Mouse (Mus musculus): ENCODE data around the gene Cyfip2.

Cyfip2 gene

GRCm38 (mm10) chr11:46308271-46308974, 4.2 kb downstream of the Cyfip2 start:
- in situ Hi-C loops (cut with MboI, MseI), result loop anchor here (5.0 kb wide), 1 partner anchor 79 kb away; the partner anchor contains the start of gene Itk

DNA sequence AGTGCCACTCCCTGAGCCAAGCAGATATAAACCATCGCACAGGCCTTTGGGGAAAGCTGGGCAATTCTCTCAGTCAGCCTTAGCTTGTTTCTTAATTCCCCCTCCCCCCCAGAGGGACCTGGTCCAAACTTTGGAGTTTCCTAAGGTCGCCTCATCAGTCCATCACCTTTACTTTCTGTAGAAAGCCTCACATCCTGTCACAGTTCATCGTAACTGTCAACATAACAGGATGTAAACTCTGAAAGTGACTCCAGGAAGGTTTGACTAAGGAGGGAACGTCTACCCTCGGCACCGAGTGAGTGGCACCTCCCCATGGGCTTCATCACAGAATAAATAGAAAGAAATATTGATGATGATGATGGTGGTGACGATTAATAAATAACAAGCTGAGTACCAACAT, 4.9 kb downstream of the Cyfip2 start:
- in situ Hi-C loops (cut with MboI, MseI), result loop anchor here (5.0 kb wide), 1 partner anchor 80 kb away; the partner anchor contains the start of gene Itk

- in situ Hi-C loops (cut with MboI, MseI), result loop anchor here (5.0 kb wide), 1 partner anchor 81 kb away; the partner anchor contains the start of gene Itk
Observed at GRCm38 (mm10) chr11:46306776-46307175, 5.9 kb downstream of the Cyfip2 start.

- in situ Hi-C loops (cut with MboI, MseI), result loop anchor here (5.0 kb wide), 1 partner anchor 81 kb away; the partner anchor contains the start of gene Itk
Observed at GRCm38 (mm10) chr11:46305881-46306520, 6.7 kb downstream of the Cyfip2 start.

GRCm38 (mm10) chr11:46304864-46305710, 7.6 kb downstream of the Cyfip2 start:
- in situ Hi-C loops (cut with MboI, MseI), result loop anchor here (5.0 kb wide), 1 partner anchor 82 kb away; the partner anchor contains the start of gene Itk

DNA sequence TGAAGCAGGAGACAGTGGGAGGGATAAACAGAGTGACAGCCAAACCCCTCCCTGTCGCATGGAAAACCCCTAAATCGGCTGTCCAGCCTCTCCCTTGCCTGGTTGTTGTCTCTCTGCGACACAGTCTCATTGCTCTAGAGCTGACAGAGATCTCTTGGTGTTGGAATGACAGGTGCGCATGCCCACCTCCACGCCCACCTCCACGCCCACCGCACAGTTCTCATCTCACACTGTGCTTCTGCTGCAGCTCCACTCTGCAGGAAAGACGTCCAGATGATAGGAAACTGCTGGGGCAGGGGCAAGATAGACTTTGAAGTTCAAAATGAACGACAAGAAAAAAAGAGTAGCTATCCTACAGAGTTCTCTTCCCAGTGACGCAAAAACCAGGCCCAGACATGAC, 8.6 kb downstream of the Cyfip2 start:
- in situ Hi-C loops (cut with MboI, MseI), result no loop called here

DNA sequence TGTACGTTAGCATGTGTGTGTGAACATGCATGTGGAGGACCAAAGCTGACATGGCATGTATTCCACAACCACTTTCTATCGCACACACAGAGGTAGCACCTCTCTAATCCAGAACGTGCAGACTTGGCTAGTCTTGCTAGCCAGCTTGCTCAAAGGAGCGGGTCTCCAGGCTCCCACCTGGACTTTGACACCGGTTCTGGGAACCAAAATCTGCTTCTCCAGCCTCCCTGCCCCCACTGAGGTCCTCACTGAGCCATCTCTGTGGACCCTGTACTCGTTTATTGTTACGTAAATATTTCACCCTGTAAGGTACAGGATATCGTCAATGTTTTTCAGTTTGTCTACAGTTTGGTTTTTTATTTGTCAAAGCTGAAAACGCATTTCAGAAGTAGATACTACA, 10.2 kb downstream of the Cyfip2 start:
- in situ Hi-C loops (cut with MboI, MseI), result no loop called here

GRCm38 (mm10) chr11:46301579-46302248, 10.9 kb downstream of the Cyfip2 start:
- in situ Hi-C loops (cut with MboI, MseI), result no loop called here

GRCm38 (mm10) chr11:46299901-46300300, 12.8 kb downstream of the Cyfip2 start:
- in situ Hi-C loops (cut with MboI, MseI), result no loop called here

GRCm38 (mm10) chr11:46298889-46299785, 13.5 kb downstream of the Cyfip2 start:
- in situ Hi-C loops (cut with MboI, MseI), result no loop called here

GRCm38 (mm10) chr11:46294390-46294789, 18.3 kb downstream of the Cyfip2 start:
- in situ Hi-C loops (cut with MboI, MseI), result no loop called here

DNA sequence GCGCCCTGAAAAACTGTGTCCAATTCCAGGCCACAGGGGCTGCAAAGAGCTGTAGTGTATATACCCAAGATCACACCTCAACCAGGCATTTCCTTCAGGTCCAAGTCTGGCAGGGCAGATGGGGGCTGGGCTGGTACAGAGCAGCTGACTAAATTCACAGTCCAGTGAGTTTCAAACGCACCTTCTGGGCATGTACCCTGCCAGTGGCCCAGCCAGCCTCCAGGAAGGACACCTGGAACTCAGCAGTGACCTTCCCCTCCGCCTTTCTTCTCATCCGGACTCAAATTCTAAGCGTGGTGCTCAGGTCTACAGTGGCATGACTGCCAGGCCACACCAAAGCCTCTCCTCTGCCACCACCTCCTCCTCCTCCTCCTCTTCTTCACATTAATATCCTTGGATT, 19.2 kb downstream of the Cyfip2 start:
- in situ Hi-C loops (cut with MboI, MseI), result no loop called here

DNA sequence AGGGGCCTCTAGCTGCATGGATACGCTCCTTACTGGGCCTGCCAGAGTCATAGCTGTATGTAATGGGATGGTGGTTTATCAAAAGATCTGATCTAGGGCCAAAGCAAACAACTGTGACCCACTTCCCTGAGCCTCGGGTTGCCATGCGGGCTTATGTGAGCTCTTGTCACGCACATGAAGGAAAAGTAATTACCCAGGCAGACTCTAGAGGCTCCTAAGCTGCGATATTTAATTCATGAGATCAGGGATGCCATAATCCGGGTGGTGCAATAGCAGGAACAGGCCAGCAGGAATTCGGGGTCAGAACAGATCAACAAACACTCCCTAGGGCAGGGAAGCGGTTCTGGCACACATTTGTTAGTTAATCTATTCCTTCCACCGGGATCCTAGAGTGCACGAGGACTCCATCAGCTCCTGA, 21.7 kb downstream of the Cyfip2 start:
- in situ Hi-C loops (cut with MboI, MseI), result no loop called here

GRCm38 (mm10) chr11:46289561-46289960, 23.1 kb downstream of the Cyfip2 start:
- in situ Hi-C loops (cut with MboI, MseI), result no loop called here

DNA sequence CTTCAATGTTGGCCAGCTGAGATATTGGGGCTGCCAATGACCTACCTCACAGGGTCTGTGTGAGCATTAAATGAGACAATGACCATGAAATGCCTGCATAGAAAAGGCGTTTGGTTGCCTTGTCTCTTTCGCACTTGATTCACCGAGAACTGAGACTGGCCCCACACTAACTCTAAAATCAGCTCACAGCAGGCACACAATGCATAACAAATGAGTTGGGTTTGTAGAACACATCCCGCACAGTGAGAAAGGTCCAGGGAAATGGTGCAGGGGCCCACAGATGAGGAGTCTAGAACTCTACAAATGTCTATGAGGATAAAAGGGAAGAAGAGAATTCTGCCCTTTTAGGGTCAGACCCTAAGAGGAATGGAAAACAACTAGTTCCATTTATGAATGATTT, 23.6 kb downstream of the Cyfip2 start:
- in situ Hi-C loops (cut with MboI, MseI), result no loop called here

DNA sequence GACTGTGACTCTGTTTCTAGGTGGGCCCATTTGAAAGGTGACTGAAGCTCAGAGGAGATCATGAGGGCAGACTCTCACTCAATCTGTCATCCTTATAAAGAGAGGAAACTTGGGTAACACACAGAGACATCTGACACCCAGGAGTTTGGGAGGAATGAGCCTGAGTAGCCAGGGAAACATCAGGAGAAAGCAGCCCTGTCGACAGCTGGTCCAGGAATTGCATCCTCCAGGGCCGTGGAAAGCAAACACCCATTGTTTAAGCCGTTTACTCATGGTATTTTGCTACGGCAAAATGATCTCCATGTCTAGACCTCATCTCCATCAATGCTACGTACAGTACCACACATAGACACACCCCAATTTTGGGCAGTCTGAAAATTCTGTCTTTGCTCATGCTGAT, 24.6 kb downstream of the Cyfip2 start:
- in situ Hi-C loops (cut with MboI, MseI), result no loop called here

DNA sequence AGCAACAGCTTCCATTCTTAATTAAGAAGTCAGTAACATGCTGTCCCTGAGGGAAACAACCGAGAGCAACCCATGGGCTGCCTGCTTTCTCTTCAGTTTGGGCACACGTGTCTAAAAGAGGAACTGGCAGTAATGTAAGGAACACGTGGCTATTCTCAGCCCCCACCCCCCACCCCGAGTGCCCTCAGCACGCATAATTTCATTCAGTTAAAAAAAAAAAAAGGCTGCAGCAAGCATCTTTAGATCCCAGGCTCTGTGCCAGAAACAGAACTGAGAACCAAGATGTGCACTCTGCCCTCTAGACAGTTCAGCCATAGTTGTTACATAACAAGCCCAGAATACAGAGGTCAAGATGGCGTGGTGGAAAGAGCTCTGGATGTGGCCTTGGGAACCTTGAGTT, 25.9 kb downstream of the Cyfip2 start:
- in situ Hi-C loops (cut with MboI, MseI), result no loop called here

DNA sequence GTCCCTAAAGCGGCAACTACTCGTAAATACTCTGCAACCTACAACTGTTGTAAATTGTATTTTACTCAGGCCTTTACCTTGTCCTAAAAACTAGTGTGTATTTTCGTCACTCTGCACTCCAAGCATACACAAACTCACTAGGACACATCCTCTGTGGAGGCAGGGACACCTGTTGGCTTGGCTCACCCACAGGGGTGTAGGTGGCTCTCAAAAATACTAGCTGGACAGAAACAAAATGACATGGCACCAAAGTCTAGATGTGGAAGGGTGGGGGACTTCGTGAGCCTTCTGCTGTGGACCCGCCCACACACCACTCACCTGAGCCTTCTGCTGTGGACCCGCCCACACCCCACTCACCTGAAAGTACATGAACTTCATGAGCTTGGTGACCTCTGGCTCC, 28.9 kb downstream of the Cyfip2 start:
- in situ Hi-C loops (cut with MboI, MseI), result no loop called here

DNA sequence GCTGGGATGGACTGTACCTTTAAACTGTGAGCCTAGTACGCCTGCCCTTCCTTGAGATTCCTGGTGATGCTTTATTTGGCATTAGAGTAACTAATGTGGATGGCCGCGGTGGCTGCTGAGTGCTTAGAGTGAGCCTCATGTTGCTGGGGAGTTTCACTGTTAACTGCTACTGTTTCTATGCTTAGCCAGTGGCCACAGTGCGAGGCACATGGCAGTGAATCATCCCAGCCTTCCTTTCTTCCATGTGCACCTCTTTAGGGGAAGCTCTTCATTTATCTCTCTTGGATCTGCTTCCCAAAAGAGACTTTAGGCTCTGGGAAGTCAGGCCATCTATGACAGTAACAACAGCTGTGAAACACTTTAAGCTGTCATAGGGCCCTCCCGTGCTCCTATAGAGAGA, 30.0 kb downstream of the Cyfip2 start:
- in situ Hi-C loops (cut with MboI, MseI), result no loop called here

DNA sequence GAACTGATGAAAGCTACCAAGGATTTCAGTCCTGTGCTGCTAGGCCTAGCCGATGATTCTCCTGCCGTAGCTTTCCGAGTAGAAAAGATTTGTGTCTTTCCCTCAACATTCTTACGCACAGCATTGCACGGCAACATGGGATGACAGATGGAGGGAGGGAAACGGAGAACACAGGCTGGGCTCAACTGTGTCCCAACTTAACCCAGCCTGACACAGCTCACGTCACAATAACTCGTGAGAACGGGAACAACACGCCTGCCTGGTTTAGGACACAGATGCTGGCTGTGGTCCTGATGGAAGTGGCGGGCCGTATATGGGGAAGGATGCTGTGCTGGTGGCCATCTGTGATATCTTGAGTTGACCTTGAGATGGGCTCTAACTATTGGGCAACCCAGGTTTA, 34.0 kb downstream of the Cyfip2 start:
- in situ Hi-C loops (cut with MboI, MseI), result no loop called here

DNA sequence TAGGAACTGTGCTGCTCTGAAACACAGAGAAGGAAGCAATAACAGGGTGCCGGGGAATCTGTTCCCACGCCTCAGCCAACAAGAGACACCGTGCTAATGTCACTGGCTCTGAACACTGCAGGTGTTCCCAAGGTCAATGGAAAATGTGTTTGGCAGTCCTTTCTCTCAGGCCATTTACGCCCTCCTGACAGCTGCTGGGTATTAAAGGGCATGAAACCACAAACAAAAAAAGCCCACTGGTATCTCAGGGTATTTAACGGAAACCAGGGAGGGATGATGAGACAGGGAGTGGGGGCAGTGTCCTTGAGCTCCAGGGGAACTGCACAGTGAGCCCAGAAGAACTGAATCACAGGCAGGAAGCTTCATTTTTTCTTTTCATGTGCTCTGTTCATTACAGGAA, 34.5 kb downstream of the Cyfip2 start:
- in situ Hi-C loops (cut with MboI, MseI), result no loop called here
